Mouse (Mus musculus) left cerebral cortex, adult 6 months (tissue): ENCODE data around the gene Srek1ip1. TPM values are rescaled to one million over a fixed set of nuclear protein-coding genes. Genes with fewer than 3 reads are reported as not detected.

Source experiments
- long read RNA-seq, 2 experiments: library from polyadenylated mRNA; unstranded; transcript quantifications; one replicate each; pipeline ENCODE4 v2.0.0; 2019 to 2020
- polyA plus RNA-seq: library from polyadenylated mRNA; unstranded; fragments of <200 nt; fragmentation: Nextera tagmentation; gene quantifications from 2 replicates; pipeline ENCODE4 v1.2.3, GENCODE M21; 2021

The Srek1ip1 gene
- polyA plus RNA-seq = 14.3 and 20.2 TPM in 2 replicates
- long read RNA-seq, experiment 1, partial matches to known transcripts = 1 of 4 reads
- long read RNA-seq, experiment 1, other reads (novel, unspliced or antisense) = 0 of 4 reads
- long read RNA-seq, experiment 2, transcript Srek1ip1-201 (5 exons, 2,365 nt) = major isoform, 11 of 48 reads
- long read RNA-seq, experiment 2, partial matches to known transcripts = 34 of 48 reads
- long read RNA-seq, experiment 2, other reads (novel, unspliced or antisense) = 3 of 48 reads

DNA sequence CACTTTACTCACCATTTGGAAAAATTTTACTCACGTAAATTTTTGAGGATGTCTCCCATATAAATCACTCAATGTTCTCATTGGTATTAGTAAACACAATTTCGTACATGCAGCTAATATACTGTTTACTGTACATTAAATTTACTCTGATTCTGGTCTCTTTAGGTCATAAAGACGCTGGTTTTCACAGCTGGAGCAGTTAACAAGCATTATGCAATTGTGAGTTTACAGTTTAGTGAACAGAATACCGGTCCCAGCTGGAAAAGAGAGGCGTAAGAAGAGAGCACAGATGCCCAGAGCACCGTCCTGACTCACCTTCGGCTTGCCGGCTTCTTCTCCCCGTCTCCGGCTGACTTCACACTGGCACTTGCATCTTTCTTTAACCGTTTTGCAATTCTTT lies at the start of gene Srek1ip1:
Gene Srek1ip1, plus strand, starts transcription at position 301 of the 400 bp plus-strand sequence.

GRCm38 (mm10) chr13:104816635-104817571 lies 24.6 kb downstream of the Srek1ip1 start, which contains the start of gene Cwc27:
Cwc27 (minus strand) TSS chr13:104817142.

GRCm38 (mm10) chr13:104863127-104863979 lies 71.1 kb downstream of the Srek1ip1 start, which contains the start of gene Shisal2b:
Shisal2b (minus strand) TSS chr13:104863893.

Other genes with a start within 250 kb of the Srek1ip1 start
- gene Cwc27, start 24.7 kb downstream of the Srek1ip1 start, polyA plus RNA-seq = 13.3 and 14.2 TPM in 2 replicates
- gene Shisal2b, start 71.4 kb downstream of the Srek1ip1 start, polyA plus RNA-seq = 1.5 and 2.3 TPM in 2 replicates